ENCODE assay signal across 9 mouse cellular contexts in the genomic region with DNA sequence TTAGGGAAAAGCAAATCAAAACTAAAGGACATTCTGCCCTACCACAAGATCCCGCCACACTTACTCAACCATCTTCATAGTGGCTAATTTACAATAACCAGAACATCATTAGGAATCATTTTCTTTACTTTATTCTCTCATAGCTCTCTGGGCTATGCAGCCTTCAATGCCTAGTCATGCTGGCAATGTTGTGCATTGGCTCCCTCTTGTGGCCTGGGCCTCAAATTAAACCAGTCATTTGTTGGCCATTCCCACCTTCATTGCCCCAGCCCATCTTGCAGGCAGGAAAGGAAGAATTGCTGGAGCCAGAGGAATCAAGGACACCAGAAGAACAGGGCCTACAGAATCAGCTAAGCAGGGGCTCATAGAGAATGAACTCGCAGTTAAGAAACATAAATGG.
A peak's percentile ranks its signal among the peaks of the same experiment; 100 is the strongest.
DNase-seq lines count a peak whose midpoint lies in the region; ATAC-seq and TF ChIP-seq lines count a peak whose summit lies in the region.
"Had no signal": no experiment of that assay in that cellular context is flagged by ENCODE, and none has a peak within 500 bp of the region (broad histone marks: within the 10 kb centered on the region; RNA-seq: fewer than 3 reads in every experiment).

No protein-coding gene starts in this region.

- no peak overlapping the region for H3K9ac ChIP-seq in hindbrain, embryonic 11.5 days (ENCODE audit: low read depth, low read length)
- H3K9ac ChIP-seq in liver, embryonic 14.5 days (replicated peaks) = no peak overlapping the region
- H3K9ac ChIP-seq: lung, embryonic 15.5 days had no signal

- H3K4me2 ChIP-seq in hindbrain, embryonic 11.5 days (replicated peaks; ENCODE audit: low read depth, low read length) = no peak overlapping the region
- H3K4me2 ChIP-seq in liver, embryonic 14.5 days (ENCODE audit: low read depth) = no peak overlapping the region
- H3K4me2 ChIP-seq: lung, embryonic 15.5 days had no signal

- DNase-seq in left cerebral cortex, postnatal 14 days (ENCODE audit: low spot score in 2 of 2) = peak; percentile 3 to 23
- no peak for DNase-seq in left cerebral cortex, adult 11 months (ENCODE audit: low spot score)
- DNase-seq in Muller cell, postnatal 12 days (ENCODE audit: inconsistent ontology term) = peak; percentile 43
- DNase-seq in c-Kit-positive CD71-positive TER-119-negative erythroid progenitor cells, embryonic 14.5 days (ENCODE audit: low read depth) = peak; percentile 3
- DNase-seq in hindbrain, embryonic 11.5 days (ENCODE audit: low spot score) = peak; percentile 76
- peak in 2 of 3 experiments; percentile 3 to 4 for DNase-seq in liver, embryonic 14.5 days (ENCODE audit: low read depth in 3 of 3, low spot score in 3 of 3)
- DNase-seq in retina, adult 2 months (ENCODE audit: low read depth, low spot score) = peak; percentile 13
- no peak for DNase-seq in heart, adult 9 months (ENCODE audit: low spot score in 2 of 2)

- 54% methylated on average over 2 of the region's 2 CpGs for WGBS in hindbrain, embryonic 11.5 days
- WGBS in liver, embryonic 14.5 days (ENCODE audit: insufficient replicate concordance) = 29% methylated on average over 2 of the region's 2 CpGs

- peak; percentile 67; the same call in 1 of the 2 replicates for ATAC-seq in hindbrain, embryonic 11.5 days (ENCODE audit: low FRiP score)
- no peak for ATAC-seq in liver, embryonic 14.5 days (ENCODE audit: insufficient read depth)

- H3K9me3 ChIP-seq in hindbrain, embryonic 11.5 days (ENCODE audit: control insufficient read depth, low read length) = no peaks in the 10 kb centered on the region
- no peaks in the 10 kb centered on the region for H3K9me3 ChIP-seq in liver, embryonic 14.5 days (ENCODE audit: control insufficient read depth, low read length)
- H3K9me3 ChIP-seq: lung, embryonic 15.5 days had no signal

- no peaks in the 10 kb centered on the region for H3K36me3 ChIP-seq in hindbrain, embryonic 11.5 days (ENCODE audit: control insufficient read depth, insufficient read depth, low read length)
- H3K36me3 ChIP-seq in liver, embryonic 14.5 days (replicated peaks; ENCODE audit: control insufficient read depth, insufficient read depth, low read depth) = no peaks in the 10 kb centered on the region
- H3K36me3 ChIP-seq: lung, embryonic 15.5 days had no signal

- H3K4me1 ChIP-seq in hindbrain, embryonic 11.5 days (replicated peaks; ENCODE audit: control insufficient read depth, insufficient read depth, low read length) = no peaks in the 10 kb centered on the region
- H3K4me1 ChIP-seq in liver, embryonic 14.5 days (replicated peaks; ENCODE audit: control insufficient read depth in 2 of 2, insufficient read depth in 2 of 2, low read length in 1 of 2) = no peaks in the 10 kb centered on the region
- H3K4me1 ChIP-seq: lung, embryonic 15.5 days had no signal

- intact Hi-C loops in left cerebral cortex, postnatal 14 days (cut with DNase I) = no loop called here

- no peak overlapping the region for H3K4me3 ChIP-seq in hindbrain, embryonic 11.5 days (ENCODE audit: low read depth, low read length)
- no peak overlapping the region for H3K4me3 ChIP-seq in liver, embryonic 14.5 days (ENCODE audit: insufficient read depth in 1 of 2, low read depth in 2 of 2, low read length in 2 of 2)
- H3K4me3 ChIP-seq: lung, embryonic 15.5 days had no signal

- no peak for TF ChIP-seq EP300 in liver, embryonic 14.5 days (IDR thresholded peaks at IDR 0.05; ENCODE audit: low read depth)

- no peaks in the 10 kb centered on the region for H3K27me3 ChIP-seq in hindbrain, embryonic 11.5 days (ENCODE audit: control insufficient read depth, insufficient read depth, low read length)
- no peaks in the 10 kb centered on the region for H3K27me3 ChIP-seq in liver, embryonic 14.5 days (ENCODE audit: control insufficient read depth, insufficient read depth, low read length)
- H3K27me3 ChIP-seq: lung, embryonic 15.5 days had no signal

- peak; percentile 63 for TF ChIP-seq CTCF in liver, embryonic 14.5 days (IDR thresholded peaks at IDR 0.05; ENCODE audit: low read depth)

- no peak overlapping the region for H3K27ac ChIP-seq in hindbrain, embryonic 11.5 days (ENCODE audit: low read depth, low read length)
- H3K27ac ChIP-seq in liver, embryonic 14.5 days = no peak overlapping the region
- H3K27ac ChIP-seq: lung, embryonic 15.5 days had no signal

Comparison
In these comparisons a context has a peak if more than half of its experiments do, and no peak if none do; other contexts are left out.
1. DNase-seq: peak in left cerebral cortex, postnatal 14 days (2 of 2), Muller cell, postnatal 12 days (single experiment), c-Kit-positive CD71-positive TER-119-negative erythroid progenitor cells, embryonic 14.5 days (single experiment), hindbrain, embryonic 11.5 days (single experiment), liver, embryonic 14.5 days (2 of 3) and retina, adult 2 months (single experiment); none in left cerebral cortex, adult 11 months (single experiment) and heart, adult 9 months (0 of 2).